Mouse (Mus musculus) ovary, adult 18-20 months (tissue): Measurements from ENCODE around the gene Cdk8.

Source experiments
- DNase-seq: peaks from one replicate; pipeline ENCODE4 v3.0.0; 2022; ENCODE audit warnings: low spot score, mixed read lengths

Gene Cdk8

GRCm38 (mm10) chr5:146232816-146233215, 1.8 kb downstream of the Cdk8 start:
- DNase-seq, result no peak

GRCm38 (mm10) chr5:146234336-146234735, 3.3 kb downstream of the Cdk8 start:
- DNase-seq, result no peak

GRCm38 (mm10) chr5:146238274-146238673, 7.2 kb downstream of the Cdk8 start:
- DNase-seq, result no peak

- no peak for DNase-seq
Measured at GRCm38 (mm10) chr5:146240771-146241170, 9.7 kb downstream of the Cdk8 start.

- DNase-seq, result no peak
Measured at GRCm38 (mm10) chr5:146241202-146241601, 10.2 kb downstream of the Cdk8 start.

GRCm38 (mm10) chr5:146245193-146245592, 14.2 kb downstream of the Cdk8 start:
- no peak for DNase-seq

GRCm38 (mm10) chr5:146245646-146246370, 14.8 kb downstream of the Cdk8 start:
- DNase-seq, result no peak

- DNase-seq, result no peak
Measured at GRCm38 (mm10) chr5:146246386-146246785, 15.4 kb downstream of the Cdk8 start.

- no peak for DNase-seq
Measured at GRCm38 (mm10) chr5:146247709-146248108, 16.7 kb downstream of the Cdk8 start.

GRCm38 (mm10) chr5:146248746-146249145, 17.7 kb downstream of the Cdk8 start:
- no peak for DNase-seq

GRCm38 (mm10) chr5:146250369-146251075, 19.5 kb downstream of the Cdk8 start:
- no peak for DNase-seq

- no peak for DNase-seq
Measured at GRCm38 (mm10) chr5:146251663-146252429, 20.8 kb downstream of the Cdk8 start.

- no peak for DNase-seq
Measured at GRCm38 (mm10) chr5:146253644-146254043, 22.6 kb downstream of the Cdk8 start.

- no peak for DNase-seq
Measured at GRCm38 (mm10) chr5:146260003-146260402, 29.0 kb downstream of the Cdk8 start.

- DNase-seq, result no peak
Measured at GRCm38 (mm10) chr5:146265934-146266591, 35.0 kb downstream of the Cdk8 start.

- no peak for DNase-seq
Measured at GRCm38 (mm10) chr5:146267776-146268175, 36.7 kb downstream of the Cdk8 start.

GRCm38 (mm10) chr5:146270593-146270992, 39.6 kb downstream of the Cdk8 start:
- DNase-seq, result no peak

GRCm38 (mm10) chr5:146271662-146272061, 40.6 kb downstream of the Cdk8 start:
- DNase-seq, result no peak

GRCm38 (mm10) chr5:146273096-146273495, 42.1 kb downstream of the Cdk8 start:
- no peak for DNase-seq

- DNase-seq, result no peak
Measured at GRCm38 (mm10) chr5:146274420-146275045, 43.5 kb downstream of the Cdk8 start.

- DNase-seq, result no peak
Measured at GRCm38 (mm10) chr5:146277513-146277912, 46.5 kb downstream of the Cdk8 start.

GRCm38 (mm10) chr5:146280012-146280411, 49.0 kb downstream of the Cdk8 start:
- DNase-seq, result no peak
